Mouse (Mus musculus) kidney, adult 11 months (tissue): Measurements from ENCODE around the gene Prss36.

Experiments
- DNase-seq: peaks from one replicate; pipeline ENCODE4 v3.0.0; 2022

Prss36 gene

DNA sequence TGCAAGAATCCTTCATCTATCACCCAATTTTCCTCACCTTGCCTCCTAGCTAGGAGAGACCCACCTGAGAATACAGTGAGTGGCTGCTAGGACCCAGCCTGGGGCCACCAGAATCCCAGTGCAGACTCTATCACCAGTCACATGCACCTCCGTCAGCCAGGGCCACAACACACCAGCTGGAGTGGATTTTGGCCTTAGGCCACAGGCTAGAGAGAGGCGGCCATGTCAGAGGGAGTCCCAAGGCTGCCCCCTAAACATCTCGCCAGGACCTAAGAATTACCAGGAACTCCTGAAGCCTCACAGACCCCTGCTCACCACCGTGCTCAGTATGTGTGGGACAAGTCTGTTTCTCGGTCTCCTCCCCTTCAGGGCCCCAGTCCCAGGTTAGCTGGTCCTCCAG is 12.4 kb downstream of the Prss36 start:
- no peak for DNase-seq

DNA sequence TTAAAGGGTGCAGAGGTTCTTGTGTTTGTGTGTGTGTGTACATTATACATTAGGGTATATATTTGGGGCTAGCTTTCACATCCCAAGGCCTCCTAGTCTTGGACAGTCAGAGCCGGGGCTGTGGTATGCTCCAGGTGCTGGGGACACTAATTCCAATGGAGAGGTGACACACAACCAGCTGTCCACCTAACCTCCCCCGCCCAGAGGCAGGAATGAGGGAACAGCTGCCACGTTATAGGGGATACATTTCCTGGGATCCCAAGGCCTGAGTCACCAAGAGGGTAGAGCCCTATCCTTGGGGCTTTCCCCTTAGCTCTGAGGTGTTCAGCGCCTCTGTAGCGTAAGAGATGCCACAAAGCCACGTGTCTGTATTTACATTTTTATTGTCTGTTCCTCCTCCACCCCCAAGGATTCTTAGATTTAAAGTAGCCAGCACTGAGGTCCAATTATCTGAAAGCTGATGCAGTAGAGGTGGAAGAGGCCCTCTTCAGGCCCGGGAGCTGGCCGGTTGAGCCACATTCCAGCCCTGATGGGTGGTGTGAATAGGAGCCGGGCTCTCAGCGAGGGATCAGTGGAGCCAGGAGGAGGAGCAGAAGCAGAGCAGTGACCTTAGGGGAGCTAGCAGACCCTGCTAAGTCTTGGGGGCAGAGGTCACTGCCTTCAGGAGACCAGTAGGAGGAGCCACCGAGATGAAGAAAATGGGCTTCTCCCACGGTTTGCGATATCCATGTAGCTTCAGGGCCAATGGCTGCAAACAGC is 14.1 kb downstream of the Prss36 start:
- DNase-seq, result peak; percentile 74

DNA sequence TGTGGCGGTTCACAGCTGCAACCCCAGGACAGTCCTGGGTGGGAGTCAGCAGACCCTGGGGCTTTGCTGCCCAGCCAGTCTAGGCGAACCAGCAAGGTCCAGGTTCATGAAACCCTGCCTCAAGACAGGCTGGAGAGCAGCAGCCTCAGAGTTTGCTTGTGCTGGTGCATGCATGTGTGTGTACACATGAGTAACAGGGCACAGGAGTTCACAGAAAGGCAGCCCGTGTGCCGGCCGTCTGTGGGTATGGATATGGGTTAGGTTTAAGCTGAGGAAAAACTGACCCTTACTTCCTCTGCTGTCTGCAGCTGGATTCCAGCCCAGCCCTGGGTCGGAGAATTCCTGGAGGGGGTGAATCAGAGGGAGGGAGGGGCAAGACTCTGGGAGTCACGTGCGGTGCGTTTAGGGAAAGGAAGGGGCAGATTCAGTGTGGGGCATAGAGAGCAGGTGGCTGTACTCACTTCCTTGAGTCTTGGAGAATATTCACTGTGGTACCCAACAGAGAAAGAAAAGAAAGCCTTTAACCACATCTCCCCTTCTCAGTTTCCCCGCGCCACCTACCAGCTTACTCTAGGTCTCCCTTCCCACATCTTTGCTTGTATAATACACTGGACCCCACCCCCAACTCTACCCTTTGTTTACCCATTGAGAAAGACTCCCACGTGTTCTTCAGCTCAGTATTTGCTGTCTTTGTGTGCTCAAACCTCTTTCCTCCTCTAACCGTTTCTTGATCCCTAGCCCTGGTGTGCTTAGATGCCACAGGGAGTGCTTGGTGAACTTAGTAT is 15.0 kb downstream of the Prss36 start:
- DNase-seq, result peak; percentile 80

DNA sequence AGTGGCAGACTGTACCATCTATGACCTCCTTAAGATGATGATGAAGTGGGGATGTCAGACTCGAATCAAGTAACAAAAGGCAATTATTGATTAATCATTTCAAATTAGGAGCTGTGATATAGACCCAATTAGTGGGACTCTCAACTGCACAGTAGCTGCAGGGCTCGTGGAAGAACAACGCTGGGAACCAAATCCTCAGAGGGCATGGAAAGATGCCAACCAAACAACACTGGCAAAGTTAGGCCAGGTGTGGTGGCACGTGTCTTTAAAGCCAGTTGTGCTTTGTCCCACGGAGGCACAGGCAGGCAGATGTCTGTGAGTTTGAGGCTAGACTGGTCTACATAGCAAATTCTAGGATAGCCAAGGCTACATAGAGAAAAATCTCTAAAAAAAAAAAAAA is 15.9 kb downstream of the Prss36 start:
- no peak for DNase-seq

DNA sequence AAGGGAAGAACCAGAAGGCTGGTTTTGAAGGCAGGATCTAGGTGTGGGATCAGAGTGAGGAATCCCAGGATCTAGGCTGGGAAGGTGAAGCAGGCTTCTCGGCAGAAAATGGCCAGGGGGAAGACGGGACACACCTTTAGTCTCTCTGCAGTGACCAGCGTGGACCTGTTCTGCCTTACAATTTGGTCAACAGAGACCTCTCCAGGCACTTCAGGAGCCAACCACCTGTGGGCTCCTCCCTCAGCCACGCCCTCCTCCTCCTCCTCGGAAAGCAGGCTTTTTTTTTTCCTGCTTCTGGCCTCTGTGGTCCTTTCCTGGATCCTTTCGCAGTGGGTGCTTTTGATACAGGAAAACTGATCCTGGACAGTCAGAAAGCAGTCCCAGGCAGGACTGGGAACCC is 16.6 kb downstream of the Prss36 start, which contains the start of gene Prss8:
Gene Prss8, minus strand, starts transcription at position 182 of the 400 bp plus-strand sequence.
- peak; percentile 94 for DNase-seq

DNA sequence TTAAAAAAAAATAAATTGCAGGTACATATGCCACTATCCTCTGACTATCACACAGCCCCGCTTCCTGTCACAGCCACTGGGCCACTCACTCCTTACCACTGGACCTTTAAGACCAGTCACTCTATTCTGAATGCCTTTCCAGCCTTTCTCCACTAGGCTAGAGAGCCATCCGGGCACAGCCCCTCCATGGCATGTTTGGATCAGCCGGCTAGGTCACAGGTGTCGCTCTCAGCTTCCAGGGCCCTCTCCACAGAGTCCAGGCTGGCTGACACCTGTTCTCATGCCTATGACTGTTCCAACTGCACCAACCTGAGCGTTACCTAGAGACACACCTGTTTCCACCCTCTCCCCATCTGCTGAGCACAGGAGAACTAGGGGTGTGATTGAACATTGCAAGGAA is 17.9 kb downstream of the Prss36 start:
- peak; percentile 66 for DNase-seq

DNA sequence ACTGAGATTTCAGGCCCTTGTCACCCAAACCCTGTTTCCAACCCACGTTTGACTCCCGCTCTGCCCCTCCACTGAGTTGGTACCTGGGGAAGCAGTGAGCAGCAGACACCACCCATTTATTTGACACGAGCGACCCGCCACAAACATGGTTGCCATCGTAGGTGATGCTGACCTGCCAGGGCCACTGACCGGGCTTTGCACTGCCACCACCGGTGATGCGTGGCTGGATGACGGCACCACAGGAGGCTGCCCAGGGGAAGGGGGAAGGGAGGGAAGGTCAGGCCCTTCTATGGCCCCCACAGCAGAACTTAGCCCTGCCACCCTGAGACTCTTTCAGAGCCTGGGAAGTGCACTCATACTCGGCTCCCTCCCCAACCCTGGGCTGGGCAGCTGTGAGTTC is 18.8 kb downstream of the Prss36 start:
- DNase-seq, result peak; percentile 46

DNA sequence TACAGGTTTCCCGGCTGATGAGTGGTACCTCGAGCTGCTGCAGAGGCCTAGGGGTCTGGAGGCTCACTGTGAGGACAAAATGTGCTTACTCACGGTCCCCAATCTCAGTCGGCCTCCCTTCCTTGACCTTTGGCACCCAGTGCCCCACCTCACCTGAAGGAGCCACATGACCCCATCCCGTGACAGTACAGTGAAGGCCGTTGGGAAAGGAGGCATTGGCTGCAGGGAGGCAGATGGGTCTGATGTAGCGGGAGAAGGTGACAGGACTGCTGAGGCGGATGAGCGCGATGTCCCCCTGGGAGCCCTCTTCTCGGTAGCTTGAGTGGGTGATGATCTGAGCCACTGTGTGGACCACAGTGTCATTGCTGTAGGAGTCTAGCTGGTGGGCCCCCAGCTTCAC is 19.7 kb downstream of the Prss36 start:
- peak; percentile 83 for DNase-seq

DNA sequence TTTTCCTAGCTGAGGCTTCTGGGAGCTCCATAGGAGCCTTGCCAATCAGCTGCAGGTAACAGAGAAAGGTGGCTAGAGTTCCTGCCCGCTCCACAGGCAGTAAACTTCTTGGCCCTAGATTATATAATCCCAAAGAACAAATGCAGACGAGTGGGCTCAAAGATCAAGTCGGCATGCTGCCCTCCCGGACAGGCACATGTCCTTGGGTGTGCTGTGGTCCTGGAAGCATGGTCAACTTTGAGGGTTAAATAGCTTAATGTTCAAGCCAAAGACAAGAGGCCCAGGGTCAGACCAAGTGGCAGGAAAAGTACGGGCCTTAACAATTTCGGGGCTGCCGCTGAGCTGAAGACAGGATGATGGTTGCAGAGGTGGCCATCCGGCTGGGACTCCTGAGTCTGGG is 20.5 kb downstream of the Prss36 start:
- peak; percentile 93 for DNase-seq

DNA sequence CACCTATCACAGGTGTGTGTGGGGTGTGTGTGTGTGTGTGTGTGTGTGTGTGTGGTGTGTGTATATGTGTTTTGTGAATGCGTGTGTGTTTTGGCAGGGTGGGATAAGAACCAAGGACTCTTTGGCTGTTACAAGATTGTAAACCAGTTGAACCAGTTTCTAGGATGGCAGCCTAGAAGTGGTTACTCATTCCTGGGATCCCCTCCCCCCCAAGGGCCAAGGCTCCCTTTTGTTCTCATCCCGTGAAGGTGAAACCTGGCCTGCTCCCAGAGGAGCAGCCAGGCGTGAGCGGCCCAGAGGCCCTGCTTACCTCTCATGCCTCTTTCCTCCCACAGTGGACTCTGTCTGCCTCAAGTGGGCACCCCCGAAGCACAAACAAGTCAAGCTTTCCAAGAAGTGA is 21.3 kb downstream of the Prss36 start:
- peak; percentile 94 for DNase-seq

DNA sequence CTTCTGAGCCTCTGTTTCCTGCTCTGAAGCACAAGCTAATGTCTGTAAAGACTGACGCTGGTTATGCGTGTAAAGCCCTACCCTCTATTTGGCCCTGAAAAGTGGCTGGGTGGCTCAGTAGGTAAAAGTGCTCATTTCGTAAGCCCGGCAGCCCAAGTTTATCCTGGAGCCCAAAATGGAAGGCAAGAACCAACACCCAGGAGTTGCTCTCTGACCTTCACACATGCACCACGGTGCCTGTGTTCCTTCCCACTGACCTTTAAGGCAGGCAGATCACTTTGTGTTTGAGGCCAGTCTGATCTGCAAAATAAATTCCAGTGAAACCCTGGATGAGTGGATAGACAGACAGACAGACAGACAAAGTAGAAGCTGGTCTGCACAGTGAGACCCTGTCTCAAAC is 22.8 kb downstream of the Prss36 start:
- DNase-seq, result peak; percentile 45

DNA sequence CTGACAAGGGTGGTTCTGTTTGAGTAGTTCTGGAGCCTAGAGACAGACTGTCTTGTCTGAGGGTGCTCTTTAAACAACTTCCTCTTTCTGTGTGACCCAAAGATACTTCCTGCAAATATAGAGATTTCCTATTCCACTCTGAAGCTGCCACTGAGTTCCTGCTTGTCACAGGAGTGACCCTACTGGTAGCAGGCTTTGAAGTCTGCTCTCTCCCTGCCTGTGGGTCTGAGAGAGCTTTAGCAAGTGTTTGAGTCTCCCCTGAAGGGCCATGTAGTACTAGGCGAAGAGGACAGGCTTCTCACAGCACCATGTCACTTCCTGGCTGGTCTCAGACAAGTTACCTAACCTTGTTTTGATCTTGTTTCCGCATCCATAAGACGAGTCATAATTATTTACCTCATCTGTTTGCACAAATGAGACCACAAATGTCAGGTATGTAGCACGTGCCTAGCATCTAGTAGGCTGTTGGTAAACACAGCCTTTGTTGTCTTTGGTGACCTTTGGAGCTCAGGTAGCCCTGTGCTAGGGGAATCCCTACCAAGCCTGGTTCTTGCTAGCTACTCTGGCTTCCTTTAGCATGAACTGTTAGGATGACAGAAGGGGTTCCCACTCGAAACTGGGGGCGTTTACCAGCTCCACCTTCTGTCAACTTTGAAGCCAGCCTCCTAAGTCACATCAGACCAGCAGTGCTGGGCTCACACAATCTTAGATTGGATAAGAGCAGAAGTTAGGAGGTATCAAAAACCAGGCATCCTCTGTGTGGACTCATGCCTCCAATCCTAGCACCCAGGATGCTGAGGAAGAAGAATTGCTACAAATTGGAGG is 23.9 kb downstream of the Prss36 start:
- DNase-seq, result no peak

DNA sequence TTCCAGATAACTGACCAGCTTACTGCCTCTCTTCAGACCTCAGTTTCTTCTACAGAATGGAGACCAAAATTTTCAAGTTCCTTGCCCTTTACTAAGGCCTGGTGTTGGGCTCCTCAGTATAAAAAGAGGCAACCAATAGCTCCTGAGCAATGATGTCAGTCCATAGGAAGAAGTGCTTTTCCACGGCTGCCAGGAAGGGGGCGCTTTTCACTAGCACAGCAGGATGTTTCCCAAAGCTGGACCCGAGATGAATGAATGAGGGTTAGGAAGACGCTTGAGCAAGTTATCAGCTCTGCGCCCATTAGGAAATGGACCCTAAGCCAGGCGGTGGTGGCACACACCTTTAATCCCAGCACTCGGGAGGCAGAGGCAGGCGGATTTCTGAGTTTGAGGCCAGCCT is 25.0 kb downstream of the Prss36 start:
- DNase-seq, result no peak

DNA sequence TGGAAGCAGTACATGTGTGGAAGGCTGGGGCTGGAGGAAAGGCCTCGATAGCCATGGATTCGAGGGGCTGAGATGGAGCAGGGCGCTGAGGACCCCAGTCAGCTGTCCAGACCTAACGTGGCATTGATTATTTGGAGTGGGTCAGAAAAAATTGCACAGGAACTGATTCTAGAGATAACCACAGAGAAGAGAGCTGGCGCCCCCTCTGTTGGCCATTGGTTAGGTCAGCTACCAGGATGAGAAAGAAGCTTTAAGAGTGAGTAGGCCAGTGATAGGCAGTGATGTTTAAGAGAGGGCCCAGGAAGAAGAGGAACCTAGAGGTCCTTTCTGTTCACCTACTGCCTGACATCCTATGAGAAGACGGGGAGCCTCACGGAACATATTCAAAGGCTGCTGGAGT is 27.2 kb downstream of the Prss36 start:
- DNase-seq, result no peak

DNA sequence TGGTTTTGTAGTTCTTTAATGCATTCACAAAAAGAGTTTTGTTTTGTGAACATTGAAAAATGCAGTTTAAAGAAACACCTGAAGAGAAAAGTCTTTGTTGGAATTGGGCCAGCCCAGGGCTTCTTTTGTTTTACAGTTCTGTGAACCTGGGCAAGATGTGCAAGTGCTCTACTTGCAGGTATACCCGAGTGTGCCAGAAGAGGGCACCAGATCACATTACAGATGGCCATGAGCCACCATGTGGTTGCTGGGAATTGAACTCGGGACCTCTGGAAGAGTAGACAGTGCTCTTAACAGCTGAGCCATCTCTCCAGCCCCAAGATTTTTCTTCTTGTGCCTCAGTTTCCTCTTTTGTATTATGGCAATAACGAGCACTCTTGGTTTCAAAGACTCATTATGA is 28.3 kb downstream of the Prss36 start:
- no peak for DNase-seq

DNA sequence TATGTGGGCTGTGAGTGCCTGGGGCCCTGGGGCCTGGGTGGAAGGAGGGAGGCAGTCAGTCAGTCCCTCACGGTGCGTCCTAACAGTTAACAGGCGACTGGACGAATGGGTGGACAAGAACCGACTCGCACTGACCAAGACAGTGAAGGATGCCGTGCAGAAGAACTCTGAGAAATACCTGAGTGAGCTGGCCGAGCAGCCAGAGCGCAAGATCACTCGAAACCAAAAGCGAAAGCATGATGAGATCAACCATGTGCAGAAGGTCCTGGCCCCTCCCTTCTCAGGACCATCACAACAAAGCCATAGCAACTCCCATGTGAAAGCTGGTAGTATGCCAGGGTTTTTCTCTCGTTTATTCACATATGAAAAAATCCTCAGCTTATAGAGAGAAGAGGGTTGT is 31.2 kb downstream of the Prss36 start:
- DNase-seq, result no peak

DNA sequence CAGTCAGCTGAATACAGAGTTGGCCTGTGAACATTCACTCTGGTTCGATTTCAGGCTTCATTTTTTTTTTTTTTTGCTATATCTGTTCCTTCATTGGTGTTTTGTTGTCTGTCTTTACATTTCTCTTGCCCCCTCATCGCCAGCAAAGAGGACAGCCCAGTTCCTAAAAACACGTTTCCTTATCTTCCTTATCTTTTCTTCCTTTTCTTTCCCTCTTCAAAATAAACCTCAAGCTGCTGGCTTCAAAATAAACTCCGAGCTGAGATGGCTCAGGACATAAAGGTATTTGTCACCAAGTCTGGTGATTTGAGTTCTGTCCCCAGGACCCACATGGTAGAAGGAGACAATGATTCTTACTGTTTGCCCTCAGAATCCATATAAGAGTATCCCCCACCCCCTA is 33.6 kb downstream of the Prss36 start:
- DNase-seq, result no peak

DNA sequence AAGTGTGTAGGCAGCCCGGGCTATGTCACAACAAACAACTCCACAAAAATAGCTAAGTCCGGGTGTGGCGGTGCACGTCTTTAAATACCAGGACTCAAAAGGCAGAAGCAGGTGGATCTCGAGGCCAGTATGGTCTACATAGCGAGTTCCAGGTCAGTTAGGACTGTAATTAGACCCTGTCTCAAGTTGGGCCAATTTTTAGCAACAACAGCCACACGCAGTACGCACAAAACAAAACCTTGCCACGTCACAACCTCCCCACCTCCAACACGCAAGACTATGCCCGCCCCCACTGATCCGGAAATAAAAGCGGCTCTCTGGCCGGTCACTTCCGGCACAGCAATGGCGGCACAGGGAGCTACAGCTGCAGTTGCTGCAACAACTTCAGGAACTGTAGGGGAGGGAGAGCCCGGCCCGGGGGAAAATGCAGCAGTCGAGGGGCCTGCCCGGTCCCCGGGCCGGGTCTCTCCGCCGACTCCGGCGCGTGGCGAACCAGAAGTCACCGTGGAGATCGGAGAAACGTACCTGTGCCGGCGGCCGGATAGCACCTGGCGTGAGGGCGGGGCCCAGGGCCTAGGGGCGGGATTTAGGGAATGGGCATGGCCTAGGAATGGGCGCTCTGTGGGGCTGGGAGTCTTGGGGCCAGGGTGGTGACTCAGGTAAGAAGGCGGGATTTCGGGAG is 34.2 kb downstream of the Prss36 start, which contains the start of gene Kat8:
Gene Kat8, plus strand, starts transcription at position 327 of the 682 bp plus-strand sequence.
- peak; percentile 90 for DNase-seq

DNA sequence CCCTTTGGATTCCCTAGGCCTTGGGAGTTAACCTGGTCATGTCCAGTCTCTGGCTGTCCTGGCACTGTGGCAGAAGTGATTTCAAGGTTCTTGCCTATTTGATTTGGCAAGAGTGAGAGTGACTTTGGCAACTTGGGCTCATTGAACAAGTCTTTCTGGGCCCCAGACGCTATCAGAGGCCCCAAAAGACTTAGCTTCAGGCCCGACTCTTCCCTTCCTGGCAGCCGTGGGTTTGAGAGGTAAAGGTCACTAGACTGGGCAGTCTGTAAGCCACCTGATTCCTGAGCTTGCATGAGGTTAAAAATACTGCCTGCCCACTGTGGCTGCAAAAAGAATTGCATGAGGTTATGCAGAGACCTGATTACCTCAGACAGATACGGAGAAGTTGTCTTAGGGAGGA is 37.9 kb downstream of the Prss36 start:
- no peak for DNase-seq

DNA sequence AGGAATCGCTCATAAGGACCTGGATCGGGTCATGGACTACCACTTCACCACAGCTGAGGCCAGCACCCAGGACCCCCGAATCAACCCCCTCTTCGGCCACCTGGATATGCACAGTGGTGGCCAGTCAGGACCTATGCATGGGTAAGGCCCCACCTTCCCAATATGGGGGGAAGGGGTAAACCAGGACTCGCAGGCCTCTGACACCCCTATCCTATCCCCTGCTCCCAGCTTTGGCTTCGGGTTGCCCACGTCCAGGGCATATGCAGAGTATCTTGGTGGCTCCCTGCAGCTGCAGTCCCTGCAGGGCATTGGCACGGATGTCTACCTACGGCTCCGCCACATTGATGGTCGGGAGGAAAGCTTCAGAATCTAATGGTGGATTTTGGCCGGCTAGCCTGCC is 38.6 kb downstream of the Prss36 start:
- no peak for DNase-seq

DNA sequence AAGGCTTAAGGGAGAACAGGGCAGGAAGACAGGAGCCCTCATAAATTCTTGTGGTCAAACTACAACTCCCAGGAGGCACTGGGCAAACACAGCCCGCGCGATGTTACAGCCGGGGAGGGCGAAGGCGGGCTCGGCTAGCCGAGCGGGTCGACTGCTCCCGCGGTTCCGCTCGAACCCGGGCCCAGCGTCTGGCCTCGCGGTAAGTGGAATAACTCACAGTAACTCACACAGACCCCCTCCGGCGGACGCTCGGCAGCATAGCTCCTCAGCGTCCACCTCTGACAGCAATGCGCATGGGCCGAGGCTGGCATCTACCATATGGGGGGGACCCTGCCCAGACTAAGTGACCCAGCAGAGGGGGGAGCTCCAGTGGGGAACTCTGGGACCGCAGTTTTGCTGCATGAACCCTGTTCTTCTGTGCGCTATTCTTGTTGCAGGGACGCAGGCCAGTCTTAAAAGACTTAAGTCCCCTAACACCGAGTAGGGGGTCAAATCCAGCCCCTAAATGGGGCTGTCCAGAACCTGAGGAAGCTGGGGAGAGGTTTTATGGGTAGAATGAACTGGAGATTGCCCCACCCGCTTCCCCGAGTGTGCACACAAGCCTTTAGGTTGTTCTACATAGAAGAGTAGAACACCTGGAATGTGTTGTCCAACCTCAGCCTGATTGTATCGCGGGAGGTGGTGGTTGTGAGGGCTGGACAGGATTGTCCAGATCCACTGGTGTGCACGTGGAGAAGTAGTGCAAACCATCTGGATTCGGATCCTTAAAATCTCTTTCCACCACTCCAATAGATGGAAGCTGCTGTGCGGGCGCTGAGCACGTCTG is 42.3 kb downstream of the Prss36 start, which contains the start of gene Bckdk:
Gene Bckdk, plus strand, starts transcription at position 112 of the 826 bp plus-strand sequence.
- DNase-seq, result peak; percentile 74

DNA sequence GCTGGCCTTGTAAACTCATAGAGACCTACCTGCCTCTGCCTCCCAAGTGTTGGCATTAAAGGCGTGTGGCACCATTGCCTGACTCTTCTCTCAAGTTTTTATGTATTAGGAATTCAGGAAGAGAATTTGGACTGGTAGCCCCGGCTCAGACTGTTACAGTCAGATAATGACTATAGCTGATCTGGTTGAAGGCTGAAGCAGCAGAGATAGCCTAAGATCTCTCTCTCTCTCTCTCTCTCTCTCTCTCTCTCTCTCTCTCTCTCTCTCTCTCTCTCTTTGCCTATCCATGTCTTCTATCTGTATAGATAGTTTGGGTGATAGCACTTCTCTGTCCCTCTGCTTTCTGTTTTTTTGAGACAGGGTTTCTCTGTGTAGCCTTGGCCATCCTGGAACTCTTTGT is 44.8 kb downstream of the Prss36 start:
- no peak for DNase-seq
